Mouse (Mus musculus) WW6 (cell line): ENCODE results near the gene Mthfsd.

Experiments
- DNase-seq: peaks from one replicate; pipeline ENCODE4 v3.0.0-alpha.2; 2013; ENCODE audit warnings: low read depth, low spot score

The Mthfsd gene

DNA sequence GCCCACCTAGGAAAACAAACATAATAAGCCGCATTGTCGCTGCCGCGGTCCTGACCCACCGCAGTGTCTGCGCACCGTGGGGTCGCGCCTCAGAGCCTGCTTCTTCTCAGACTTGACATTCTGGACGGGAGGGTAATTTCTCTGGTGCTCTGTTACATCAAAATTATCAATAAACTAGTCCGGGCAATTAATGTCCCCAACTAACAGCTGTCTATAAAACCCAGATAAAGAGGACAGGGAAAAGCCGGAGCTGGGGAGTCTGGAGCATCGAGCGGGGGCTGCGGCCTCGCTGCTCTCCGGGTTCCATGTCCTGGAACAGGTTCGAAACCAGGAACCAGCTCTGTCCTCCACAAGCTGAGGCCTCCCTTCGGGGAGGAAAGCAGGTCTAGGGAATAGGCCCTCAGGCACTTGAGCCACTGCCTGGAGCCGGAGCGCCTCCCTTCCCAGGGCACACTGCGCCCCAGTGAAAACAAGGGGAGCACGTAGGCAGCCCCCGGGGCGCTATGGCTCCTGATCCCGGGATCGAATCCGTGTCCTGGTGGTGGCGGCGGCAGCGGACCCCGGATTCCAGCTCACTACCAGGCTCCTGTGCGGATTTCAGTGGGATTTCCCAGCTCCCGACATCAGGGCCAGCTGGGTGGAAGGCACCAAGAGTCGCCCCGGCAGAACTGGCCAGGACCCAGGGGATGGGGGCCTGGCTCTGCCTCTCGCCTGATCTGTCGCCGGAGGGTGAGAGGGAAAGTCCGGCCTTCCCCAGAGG is 19.1 kb downstream of the Mthfsd start:
- no peak for DNase-seq

DNA sequence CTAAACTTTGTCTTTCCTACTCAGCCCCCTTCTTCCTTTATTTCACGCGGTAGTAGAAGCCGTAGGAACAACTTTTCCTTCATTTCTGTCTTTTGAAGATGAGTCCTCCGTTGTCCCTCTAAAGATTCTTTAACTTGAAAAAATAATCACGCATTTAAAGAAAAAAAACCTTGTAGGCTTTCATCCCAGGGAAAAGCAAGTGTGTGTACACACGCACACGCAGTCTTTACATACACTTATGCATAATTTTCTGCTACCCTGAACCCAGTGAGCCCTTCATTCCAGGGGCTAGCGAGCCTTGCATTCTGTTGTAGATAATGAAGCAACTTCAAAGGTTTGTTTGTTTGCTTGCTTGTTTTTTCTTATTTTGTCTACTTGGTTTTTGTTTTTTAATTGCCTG is 19.9 kb downstream of the Mthfsd start:
- DNase-seq = no peak

DNA sequence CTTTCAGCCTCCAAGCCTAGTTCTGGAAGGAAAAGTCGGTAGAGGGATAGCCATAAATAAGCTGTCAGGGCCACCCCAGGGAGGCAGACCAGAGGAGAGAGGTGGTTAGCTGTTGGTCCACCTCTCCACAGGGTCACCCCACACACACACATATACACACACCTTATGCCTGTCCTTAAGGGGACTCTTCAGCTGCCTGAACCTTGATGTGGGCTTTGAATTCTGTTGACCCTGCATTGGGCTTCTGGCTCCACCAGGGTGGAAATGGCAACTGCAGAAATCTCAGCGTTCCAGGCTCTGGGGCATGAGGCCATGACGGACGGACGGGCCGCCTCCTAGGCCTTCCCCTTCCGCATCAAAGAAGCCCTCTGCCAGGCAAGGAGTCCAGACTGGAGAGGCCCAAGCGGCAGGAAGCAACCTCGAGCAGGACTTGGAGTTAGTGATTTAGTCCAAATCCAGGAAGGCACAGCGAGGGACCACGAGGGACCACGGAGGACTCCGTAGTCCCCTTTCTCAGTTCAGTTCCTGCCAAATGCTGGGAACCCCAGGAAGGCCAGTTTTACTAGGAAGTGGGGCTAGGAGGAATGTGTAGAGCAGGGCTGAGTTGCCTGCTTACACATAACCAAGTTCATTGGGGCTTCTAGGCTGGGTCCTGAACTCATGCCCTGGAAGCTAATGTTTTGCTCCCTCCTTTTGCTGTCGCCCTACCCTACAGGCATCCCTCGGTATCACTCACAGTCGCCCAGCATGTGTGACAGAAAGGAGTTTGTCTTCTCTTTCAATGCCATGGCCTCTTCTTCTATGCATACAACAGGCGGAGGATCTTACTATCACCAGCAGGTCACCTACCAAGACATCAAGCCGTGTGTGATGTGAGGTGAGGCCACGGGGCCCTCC is 21.9 kb downstream of the Mthfsd start:
- no peak for DNase-seq

DNA sequence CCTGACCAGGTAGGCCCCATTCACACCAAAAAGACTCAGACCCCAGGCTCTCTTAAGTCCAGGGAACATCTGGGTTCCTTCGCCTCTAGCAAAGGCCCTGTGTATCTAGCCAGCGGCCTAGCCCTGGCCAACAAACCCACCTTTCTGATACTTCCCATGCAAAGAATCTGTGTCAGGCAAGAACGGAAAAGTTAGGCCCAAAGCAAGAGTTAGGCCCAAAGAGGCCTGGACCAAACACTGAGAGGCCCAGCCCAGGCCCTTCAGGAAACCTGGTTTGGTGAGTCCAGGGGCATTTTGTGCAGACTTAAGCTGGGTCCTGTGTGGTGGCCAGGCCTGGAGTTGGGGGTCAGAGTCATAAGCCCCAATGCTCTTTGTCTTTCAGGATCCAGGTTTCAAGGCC is 22.6 kb downstream of the Mthfsd start:
- no peak for DNase-seq

DNA sequence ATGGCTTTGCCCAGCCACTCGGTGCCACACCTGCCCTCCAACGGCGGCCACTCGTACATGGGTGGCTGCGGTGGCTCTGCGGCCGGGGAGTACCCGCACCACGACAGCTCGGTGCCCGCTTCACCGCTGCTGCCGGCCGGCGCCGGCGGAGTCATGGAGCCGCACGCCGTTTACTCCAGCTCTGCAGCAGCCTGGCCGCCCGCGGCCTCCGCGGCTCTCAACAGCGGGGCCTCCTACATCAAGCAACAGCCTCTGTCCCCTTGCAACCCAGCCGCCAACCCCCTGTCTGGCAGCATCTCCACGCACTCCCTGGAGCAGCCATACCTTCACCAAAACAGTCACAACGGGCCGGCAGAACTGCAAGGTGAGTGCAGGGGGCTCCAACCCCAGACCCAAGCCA is 23.2 kb downstream of the Mthfsd start:
- no peak for DNase-seq

DNA sequence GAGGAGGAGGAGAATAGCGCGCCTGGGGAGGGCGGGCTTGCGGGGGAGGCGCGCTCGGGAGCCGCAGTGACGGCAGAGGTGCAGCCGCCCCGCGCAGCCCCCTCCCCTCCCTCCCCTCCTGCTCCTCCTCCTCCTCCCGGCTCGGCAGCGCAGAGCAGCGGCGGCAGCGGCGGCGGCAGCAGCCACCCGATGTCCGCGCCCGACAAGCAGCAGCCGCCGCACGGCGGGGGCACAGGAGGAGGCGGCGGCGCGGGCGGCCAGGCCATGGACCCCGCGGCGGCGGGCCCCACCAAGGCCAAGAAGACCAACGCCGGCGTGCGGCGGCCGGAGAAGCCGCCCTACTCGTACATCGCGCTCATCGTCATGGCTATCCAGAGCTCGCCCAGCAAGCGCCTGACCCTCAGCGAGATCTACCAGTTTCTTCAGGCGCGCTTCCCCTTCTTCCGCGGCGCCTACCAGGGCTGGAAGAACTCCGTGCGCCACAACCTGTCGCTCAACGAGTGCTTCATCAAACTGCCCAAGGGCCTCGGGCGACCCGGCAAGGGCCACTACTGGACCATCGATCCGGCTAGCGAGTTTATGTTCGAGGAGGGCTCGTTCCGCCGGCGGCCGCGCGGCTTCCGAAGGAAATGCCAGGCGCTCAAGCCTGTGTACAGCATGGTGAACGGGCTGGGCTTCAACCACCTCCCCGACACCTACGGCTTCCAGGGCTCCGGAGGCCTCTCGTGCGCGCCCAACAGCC is 23.8 kb downstream of the Mthfsd start, which contains the start of gene Foxf1:
TSS of gene Foxf1 (plus strand) at position 177 of the 742 bp plus-strand sequence.
- no peak for DNase-seq

DNA sequence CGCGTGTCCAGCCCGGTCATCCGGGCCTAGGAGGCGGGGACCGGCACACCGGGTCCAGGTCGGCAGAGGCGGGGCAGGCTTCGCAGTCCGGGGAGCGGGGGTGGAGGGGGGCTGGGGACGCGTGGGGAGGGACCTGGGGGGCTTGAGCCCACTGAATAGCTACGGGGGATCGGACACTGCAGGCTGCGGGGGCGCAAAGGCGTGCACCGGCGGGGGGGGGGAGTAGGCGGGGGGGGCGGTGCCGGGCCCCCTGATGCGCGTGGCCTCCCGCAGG is 24.3 kb downstream of the Mthfsd start:
- no peak for DNase-seq

DNA sequence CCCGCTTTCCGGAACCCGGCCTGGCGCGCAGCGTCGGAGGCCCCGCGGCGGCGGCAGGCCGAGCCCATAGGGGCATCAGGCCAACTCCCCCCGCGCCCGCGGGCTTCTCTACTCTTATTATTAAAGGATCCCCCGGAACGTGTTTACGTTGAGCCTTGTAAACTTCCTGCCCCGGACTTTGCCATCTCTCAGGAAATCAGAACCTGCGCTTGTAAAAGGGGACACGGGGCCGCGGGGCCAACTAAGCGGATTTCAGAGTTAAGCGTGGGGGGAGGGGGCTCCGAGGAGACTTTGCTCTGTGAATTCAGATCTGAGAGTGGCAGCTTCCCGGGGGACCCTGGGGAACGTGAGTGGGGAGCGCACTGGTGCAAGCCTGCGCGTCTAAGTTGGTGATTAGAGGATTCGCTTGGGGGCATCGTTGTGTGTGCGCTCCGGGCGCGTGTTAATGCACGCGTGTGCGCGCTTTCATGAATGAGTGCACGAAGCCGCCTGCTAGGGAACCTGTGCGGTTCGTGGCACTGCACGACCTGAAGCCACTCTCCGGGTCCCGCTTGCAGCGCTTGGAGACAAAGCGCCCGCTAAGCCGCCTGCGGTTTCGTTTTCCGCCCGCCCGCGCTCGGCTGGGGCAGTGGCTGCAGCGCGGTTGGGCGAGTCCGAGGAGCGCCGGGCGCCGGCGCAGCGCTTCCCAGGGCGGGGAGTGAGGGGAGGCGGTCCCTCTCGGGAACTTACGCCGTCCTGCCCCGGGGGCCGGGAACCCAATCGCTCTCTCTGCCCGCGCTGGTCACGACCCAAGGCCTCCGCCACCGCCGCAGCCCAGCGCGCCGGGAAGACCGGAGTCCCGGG is 24.9 kb downstream of the Mthfsd start:
- DNase-seq = no peak

DNA sequence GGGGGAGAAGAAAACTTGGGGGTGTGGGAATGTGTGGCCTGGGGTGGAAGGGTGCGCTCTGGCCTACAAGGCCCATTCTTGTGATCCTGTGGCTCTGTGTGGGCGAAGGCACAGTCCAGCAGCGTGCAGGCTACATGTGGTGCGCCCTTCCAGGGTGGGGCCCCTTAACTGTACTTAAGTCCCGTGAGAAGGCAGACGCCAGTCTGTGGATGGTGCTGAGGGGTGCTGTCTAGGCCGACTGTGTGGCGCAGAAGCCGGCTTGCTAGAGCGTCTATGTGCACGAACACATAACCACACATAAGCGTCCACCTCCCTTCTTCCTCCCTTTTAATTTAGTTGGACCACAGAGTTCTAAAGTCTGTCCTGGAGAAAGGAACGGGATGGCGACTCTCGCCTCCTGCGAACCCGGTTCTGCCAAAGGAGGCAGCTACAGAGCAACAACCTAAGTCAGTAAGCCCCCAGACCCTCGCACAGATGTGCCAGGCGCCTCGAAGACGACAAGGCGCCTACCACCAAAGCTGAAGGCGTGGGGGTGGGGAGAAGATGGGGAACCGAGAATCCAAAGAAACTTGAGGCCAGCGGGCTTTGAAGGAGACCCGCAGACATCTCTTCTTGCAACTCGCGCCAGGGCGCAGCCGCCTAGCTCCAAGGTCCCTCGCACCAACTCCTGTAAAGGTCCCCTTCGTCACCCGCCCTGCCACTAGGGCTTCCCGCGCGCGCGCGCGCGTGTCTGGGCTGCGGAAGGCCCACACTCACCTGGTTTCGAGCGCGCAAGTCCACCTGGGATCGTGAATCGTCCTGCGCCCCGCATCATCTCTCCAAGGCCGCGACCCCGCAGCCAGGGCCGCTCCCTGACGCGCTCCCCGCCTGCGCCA is 25.7 kb downstream of the Mthfsd start:
- DNase-seq = no peak

DNA sequence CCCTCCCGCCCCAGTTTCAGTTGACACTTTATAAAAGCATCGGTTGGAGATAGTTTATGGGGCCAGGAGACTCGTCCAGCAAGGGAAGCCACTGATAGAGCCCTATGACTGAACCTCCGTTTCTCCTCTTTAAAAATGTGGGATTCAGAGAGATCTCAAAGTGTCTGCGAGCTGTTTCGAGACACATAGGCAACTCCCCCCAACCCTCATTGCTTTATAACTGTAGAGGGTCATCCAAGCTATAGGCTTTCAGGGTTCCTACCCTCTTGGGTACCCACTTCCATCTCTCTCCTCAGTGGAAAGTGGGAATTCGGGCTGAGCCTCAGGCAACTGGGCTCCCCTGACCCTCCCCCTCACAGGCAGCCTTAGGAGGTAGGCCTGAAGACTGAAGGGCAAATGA is 26.8 kb downstream of the Mthfsd start:
- DNase-seq = no peak

DNA sequence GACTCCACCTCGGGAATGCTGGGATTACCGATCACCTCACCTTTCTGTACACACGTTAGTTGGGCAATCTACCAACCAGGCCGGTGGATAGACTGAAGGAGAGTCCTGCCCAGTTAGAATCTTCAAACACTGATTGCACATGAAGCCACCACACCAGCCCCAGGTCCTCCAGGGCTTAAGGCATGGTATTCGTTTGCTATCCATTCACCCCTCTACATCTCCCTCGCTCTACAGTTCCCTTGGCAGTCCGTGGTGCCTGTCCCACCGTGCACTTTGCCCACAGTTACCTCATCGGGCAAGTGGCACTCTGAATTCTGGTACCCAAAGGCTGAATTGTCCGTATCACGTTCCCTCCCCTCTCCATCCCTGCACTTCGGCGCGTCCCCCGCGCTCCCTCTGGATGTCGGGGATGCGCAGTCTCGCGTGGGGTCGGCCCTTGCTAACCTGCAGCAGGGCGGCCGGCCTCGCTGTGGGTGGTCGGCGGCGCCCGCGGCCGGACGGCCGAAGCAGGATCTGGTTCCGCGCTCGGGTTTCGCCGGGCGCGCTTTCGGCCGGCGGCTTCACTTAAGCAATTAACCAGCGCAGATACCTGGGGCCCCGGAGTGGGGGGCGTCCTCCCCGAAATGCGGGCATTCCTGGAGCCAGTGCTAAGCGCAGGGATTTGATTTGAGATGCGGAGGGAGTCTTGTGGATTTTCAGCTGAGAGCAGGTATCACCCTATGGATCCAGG is 27.7 kb downstream of the Mthfsd start:
- DNase-seq = no peak

DNA sequence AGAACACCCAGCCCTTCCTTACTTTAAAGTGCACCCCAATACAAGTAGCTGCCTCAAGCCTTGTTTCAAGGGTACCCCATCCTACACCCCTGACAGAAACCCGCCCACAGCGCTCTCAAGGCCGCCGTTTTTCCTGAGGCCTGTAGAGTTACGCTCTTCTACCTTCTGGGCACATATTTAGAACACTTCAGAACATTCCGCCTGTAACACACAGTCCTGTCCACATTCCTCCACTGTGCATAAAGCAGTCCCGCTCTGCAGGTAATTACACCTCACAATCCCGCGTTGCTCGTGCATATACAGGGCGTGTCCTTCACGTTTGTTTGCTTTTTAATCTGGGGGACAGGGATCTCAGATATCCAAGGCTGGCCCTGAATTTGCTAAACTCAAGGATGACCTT is 28.2 kb downstream of the Mthfsd start:
- no peak for DNase-seq

DNA sequence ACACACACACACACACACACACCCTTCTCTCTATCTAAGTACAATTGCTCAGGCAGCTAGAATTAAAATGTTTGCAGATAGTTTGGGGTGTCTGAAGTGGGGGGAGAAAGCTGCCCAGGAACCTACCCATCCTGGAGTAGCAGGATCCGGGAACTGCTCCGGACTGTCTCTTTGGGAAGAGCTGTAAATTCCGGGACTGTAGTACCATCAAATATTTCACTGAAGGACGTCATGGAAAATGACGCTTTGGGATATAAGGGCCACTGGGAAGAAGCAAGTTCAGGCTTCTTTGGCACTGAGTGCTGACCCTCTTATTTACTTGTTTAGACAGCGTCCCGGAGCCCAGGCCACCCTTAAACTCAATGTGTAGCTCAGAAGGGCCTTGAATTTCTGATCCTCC is 29.0 kb downstream of the Mthfsd start:
- DNase-seq = no peak

DNA sequence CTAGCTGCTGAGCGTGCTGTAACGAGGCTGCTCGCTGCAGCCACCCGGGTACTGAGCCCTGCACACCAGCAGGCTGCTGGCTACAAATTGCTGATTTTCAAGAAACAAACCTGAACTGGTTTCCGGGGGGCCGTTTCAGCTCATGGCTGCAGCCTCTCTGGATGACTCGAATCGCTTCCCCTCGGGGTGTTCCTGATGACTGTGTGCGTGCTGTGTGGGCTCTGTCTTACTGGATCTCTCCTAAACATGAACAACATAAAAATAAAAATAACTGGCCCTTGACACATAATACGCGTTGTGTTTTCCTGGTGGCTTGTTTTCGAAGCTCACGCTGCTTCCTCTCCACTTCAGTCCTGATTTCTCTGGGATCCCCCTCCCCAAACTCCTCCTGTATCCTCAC is 29.5 kb downstream of the Mthfsd start:
- no peak for DNase-seq

DNA sequence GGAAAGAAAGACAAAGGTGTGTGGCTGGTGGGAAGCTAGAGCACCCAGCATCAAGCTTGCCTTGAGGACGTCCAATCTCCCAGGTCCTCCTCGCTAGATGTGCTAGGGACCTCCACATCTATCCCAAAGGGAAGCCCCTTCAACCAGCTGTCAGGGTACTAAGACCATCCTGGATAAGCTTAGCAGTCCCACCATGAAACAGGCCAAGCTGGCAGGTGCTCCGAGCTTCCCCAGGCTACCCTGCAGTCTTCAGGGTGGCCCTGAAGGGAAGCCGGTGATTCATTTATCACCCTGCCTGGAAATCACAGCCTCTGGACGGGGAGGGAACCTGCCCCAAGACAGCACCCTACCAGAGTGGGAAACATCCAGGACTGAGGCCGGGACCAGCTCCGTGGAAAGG is 31.6 kb downstream of the Mthfsd start:
- no peak for DNase-seq

DNA sequence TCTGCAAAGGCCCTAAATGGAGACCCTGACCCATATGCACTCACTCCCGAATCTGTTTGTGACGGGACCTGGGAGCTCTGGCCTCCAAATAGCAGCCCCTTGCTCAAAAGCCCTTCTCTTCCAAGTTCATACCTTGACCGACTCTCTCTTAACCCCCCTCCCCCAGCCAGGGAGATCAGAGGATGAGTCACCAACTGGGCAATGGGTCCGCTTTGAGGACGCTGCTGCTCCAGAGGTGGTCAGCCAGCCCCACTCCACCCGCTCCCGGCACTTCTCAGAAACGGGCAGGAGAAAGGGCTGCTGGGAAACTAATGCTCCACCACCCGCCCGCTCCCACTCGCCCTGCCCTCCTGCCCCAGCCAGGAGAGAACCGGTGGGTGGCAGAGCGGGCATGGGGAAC is 32.3 kb downstream of the Mthfsd start:
- no peak for DNase-seq

DNA sequence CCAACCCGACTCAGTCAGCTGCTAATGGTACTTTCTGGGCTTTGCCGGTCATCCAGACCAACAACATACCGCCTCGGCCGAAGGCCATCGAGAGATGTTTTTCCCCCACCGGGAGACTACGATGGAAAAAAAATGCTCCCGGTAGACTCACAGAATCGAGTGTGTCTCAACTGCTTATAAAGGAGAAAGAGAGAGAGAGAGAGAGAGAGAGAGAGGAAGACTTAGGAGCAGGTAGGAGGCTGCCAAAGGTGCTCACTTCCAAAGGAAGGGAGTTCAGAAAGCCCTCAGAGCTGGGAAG is 33.4 kb downstream of the Mthfsd start:
- DNase-seq = no peak

DNA sequence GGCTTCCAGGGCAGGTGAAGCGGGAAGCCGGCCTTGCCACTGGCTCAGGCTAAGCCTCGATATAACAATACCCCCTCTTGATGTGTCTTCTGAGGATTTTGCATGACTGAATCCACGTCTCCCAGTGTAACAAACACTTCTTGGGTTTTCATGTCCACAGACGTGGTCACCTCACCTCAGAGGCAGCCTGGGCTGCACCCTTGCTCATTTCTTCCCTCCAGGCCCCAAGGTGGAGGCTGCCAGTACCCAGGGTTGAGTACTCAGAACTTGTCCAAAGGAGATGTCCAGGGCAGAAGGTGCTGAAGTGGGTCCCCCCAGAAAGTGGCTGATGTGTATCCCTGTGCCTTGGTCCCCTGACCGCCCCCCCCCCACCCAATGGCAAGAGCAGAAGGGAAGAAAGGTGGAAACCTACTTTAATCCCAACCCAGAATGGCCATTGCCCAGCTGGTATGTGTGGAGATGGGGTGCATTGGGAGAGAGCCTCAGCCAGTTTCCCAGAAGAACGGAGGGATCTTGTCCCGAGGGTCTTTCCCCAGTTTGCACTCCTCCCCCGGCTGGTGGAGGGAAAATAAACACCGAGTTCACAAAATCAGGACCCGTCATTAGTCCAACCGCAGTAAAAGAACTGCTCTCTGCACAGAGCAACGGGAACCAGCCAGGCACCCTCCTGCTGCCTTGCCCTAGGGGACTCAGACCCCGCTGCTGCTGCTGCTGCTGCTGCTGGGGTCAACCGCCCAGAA is 33.9 kb downstream of the Mthfsd start:
- DNase-seq = no peak
